ENCODE assay signal across 9 mouse cellular contexts in genomic region chr15:78318338-78319171, GRCm38 (mm10). TPM values are rescaled to one million over a fixed set of nuclear protein-coding genes. Genes with fewer than 3 reads are reported as not detected.
DNase-seq lines count a peak whose midpoint lies in the region; ATAC-seq and TF ChIP-seq lines count a peak whose summit lies in the region.
"Not testable (repeated sequence)": the region's sequence is repeated elsewhere in the genome, so short reads cannot be mapped to it uniquely, and the experiment has no call there.
"Had no signal": no experiment of that assay in that cellular context is flagged by ENCODE, and none has a peak within 500 bp of the region (broad histone marks: within the 10 kb centered on the region; RNA-seq: fewer than 3 reads in every experiment).

No protein-coding gene starts in this region.

- TF ChIP-seq CTCF in MEL (IDR thresholded peaks at IDR 0.05 in 2 of 3, conservative IDR thresholded peaks at IDR 0.05 in 1 of 3; ENCODE audit: control insufficient read depth in 1 of 3, insufficient read depth in 1 of 3, low read depth in 2 of 3, low read length in 3 of 3, poor library complexity in 1 of 3, severe bottlenecking in 1 of 3); hindbrain, postnatal 0 days (IDR thresholded peaks at IDR 0.05; ENCODE audit: low read depth); lung, postnatal 0 days (IDR thresholded peaks at IDR 0.05): not testable (repeated sequence)

- WGBS in embryonic facial prominence, embryonic 15.5 days, result 60% methylated on average over 2 of the region's 2 CpGs
- WGBS in heart, embryonic 11.5 days (ENCODE audit: insufficient replicate concordance), result 64% methylated on average over 2 of the region's 2 CpGs
- 89% methylated on average over 2 of the region's 2 CpGs for WGBS in hindbrain, postnatal 0 days
- 40% methylated on average over 2 of the region's 2 CpGs for WGBS in liver, embryonic 11.5 days
- 29% methylated on average over 2 of the region's 2 CpGs for WGBS in liver, embryonic 16.5 days (ENCODE audit: insufficient replicate concordance)
- WGBS in lung, postnatal 0 days, result 61% methylated on average over 2 of the region's 2 CpGs
- WGBS in stomach, embryonic 14.5 days, result 37% methylated on average over 2 of the region's 2 CpGs

- TF ChIP-seq EP300 in MEL (IDR thresholded peaks at IDR 0.05; ENCODE audit: low read depth in 1 of 2, low read length in 2 of 2), result peak in 1 of 2 experiments; percentile 86; a peak in 3 of 4 replicates
- not testable (repeated sequence) for TF ChIP-seq EP300 in lung, postnatal 0 days (IDR thresholded peaks at IDR 0.05)

- DNase-seq in MEL (ENCODE audit: low read depth, low spot score), result peak; percentile 54
- DNase-seq in hindbrain, postnatal 0 days (ENCODE audit: low spot score), result peak; percentile 18
- not testable (repeated sequence) for DNase-seq in liver, embryonic 11.5 days (ENCODE audit: low spot score); lung, postnatal 0 days (ENCODE audit: low spot score)

- not testable (repeated sequence) for H3K4me3 ChIP-seq in MEL (ENCODE audit: control insufficient read depth in 1 of 2, insufficient read depth in 1 of 2, low read depth in 2 of 2, low read length in 2 of 2); embryonic facial prominence, embryonic 15.5 days (replicated peaks); heart, embryonic 11.5 days (ENCODE audit: low read depth, low read length); hindbrain, postnatal 0 days (ENCODE audit: low read length); liver, embryonic 11.5 days (ENCODE audit: low read depth, low read length); liver, embryonic 16.5 days (ENCODE audit: low read depth, low read length); lung, postnatal 0 days (ENCODE audit: low read depth, low read length); stomach, embryonic 14.5 days (ENCODE audit: low read depth, low read length)

- H3K9ac ChIP-seq in MEL (ENCODE audit: control insufficient read depth, low read depth, low read length, poor library complexity, severe bottlenecking), result peak overlapping the region; percentile 6; the same call in 1 of the 2 replicates
- not testable (repeated sequence) for H3K9ac ChIP-seq in embryonic facial prominence, embryonic 15.5 days; heart, embryonic 11.5 days (ENCODE audit: low read depth, low read length); hindbrain, postnatal 0 days (replicated peaks; ENCODE audit: low read length); liver, embryonic 11.5 days (ENCODE audit: low read depth, low read length); liver, embryonic 16.5 days (ENCODE audit: low read depth, low read length); lung, postnatal 0 days (replicated peaks; ENCODE audit: low read depth); stomach, embryonic 14.5 days (replicated peaks; ENCODE audit: low read depth, low read length)

- not testable (repeated sequence) for H3K79me2 ChIP-seq in MEL (ENCODE audit: control insufficient read depth, insufficient read depth, low read length, poor library complexity)

- H3K27ac ChIP-seq in MEL (ENCODE audit: control insufficient read depth, low read depth, low read length), result peak overlapping the region; percentile 91
- H3K27ac ChIP-seq in embryonic facial prominence, embryonic 15.5 days (replicated peaks); hindbrain, postnatal 0 days; liver, embryonic 11.5 days (ENCODE audit: low read depth, low read length); liver, embryonic 16.5 days (ENCODE audit: low read length); lung, postnatal 0 days (ENCODE audit: low read length): not testable (repeated sequence)
- H3K27ac ChIP-seq in heart, embryonic 11.5 days (ENCODE audit: low read depth, low read length), result peak overlapping the region; percentile 50; the same call in 1 of the 2 replicates
- peak overlapping the region; percentile 52; the same call in 1 of the 2 replicates for H3K27ac ChIP-seq in stomach, embryonic 14.5 days (ENCODE audit: low read length)

- H3K36me3 ChIP-seq in MEL (ENCODE audit: control insufficient read depth in 1 of 2, insufficient read depth in 2 of 2, low read length in 2 of 2), result peaks cover 0 to 39% of the 10 kb centered on the region in 2 experiments; a peak in 2 of 4 replicates
- not testable (repeated sequence) for H3K36me3 ChIP-seq in embryonic facial prominence, embryonic 15.5 days; heart, embryonic 11.5 days (ENCODE audit: control insufficient read depth, insufficient read depth, low read length); hindbrain, postnatal 0 days (ENCODE audit: insufficient read depth, low read length); liver, embryonic 11.5 days (ENCODE audit: control insufficient read depth, insufficient read depth, low read length); liver, embryonic 16.5 days (ENCODE audit: control insufficient read depth, insufficient read depth); lung, postnatal 0 days (ENCODE audit: insufficient read depth, low read length); stomach, embryonic 14.5 days (ENCODE audit: control insufficient read depth, insufficient read depth, low read length)

- TF ChIP-seq POLR2A in MEL (IDR thresholded peaks at IDR 0.05; ENCODE audit: control insufficient read depth in 1 of 2, insufficient read depth in 1 of 2, low read depth in 1 of 2, low read length in 2 of 2, poor library complexity in 1 of 2), result not testable (repeated sequence)

- not testable (repeated sequence) for H3K27me3 ChIP-seq in MEL (ENCODE audit: control insufficient read depth in 1 of 2, insufficient read depth in 2 of 2, low read length in 2 of 2); embryonic facial prominence, embryonic 15.5 days; heart, embryonic 11.5 days (ENCODE audit: control insufficient read depth, insufficient read depth, low read length); hindbrain, postnatal 0 days (ENCODE audit: insufficient read depth, low read length); liver, embryonic 11.5 days (replicated peaks; ENCODE audit: control insufficient read depth, insufficient read depth, low read length); liver, embryonic 16.5 days (ENCODE audit: control insufficient read depth, insufficient read depth, low read depth, low read length); lung, postnatal 0 days (replicated peaks; ENCODE audit: insufficient read depth, low read length); stomach, embryonic 14.5 days (ENCODE audit: control insufficient read depth, insufficient read depth, low read length)

- H3K9me3 ChIP-seq in MEL (replicated peaks; ENCODE audit: insufficient read depth, low read length); embryonic facial prominence, embryonic 15.5 days (replicated peaks); heart, embryonic 11.5 days (replicated peaks; ENCODE audit: control insufficient read depth, low read length); hindbrain, postnatal 0 days (ENCODE audit: low read length); liver, embryonic 11.5 days (ENCODE audit: control insufficient read depth, low read length); liver, embryonic 16.5 days (replicated peaks; ENCODE audit: control insufficient read depth, low read length); lung, postnatal 0 days (ENCODE audit: low read length); stomach, embryonic 14.5 days (ENCODE audit: control insufficient read depth, low read depth, low read length): not testable (repeated sequence)

- 0 out of 2 replicates have a peak, but pooled peaks have one; percentile 47 for ATAC-seq in embryonic facial prominence, embryonic 15.5 days (ENCODE audit: insufficient number of reproducible peaks, low FRiP score, low TSS enrichment, low read depth)
- ATAC-seq in heart, embryonic 11.5 days (replicated peaks; ENCODE audit: insufficient number of reproducible peaks, low FRiP score, low TSS enrichment), result peak; percentile 73
- not testable (repeated sequence) for ATAC-seq in hindbrain, postnatal 0 days; stomach, embryonic 14.5 days (ENCODE audit: insufficient number of reproducible peaks, insufficient read depth, low FRiP score, low read depth)
- ATAC-seq in liver, embryonic 11.5 days (replicated peaks; ENCODE audit: low FRiP score), result peak; percentile 75
- ATAC-seq in liver, embryonic 16.5 days (ENCODE audit: low read depth), result peak; percentile 78
- ATAC-seq in lung, postnatal 0 days, result peak; percentile 22; the same call in 1 of the 2 replicates

- not testable (repeated sequence) for TF ChIP-seq RAD21 in MEL (IDR thresholded peaks at IDR 0.05; ENCODE audit: low read depth, low read length)

- peaks cover 4 to 65% of the 10 kb centered on the region in 2 experiments; a peak in 3 of 4 replicates for H3K4me1 ChIP-seq in MEL (ENCODE audit: control insufficient read depth in 1 of 2, insufficient read depth in 2 of 2, low read length in 2 of 2)
- not testable (repeated sequence) for H3K4me1 ChIP-seq in embryonic facial prominence, embryonic 15.5 days; heart, embryonic 11.5 days (ENCODE audit: control insufficient read depth, insufficient read depth, low read length); hindbrain, postnatal 0 days (ENCODE audit: insufficient read depth, low read length); liver, embryonic 11.5 days (replicated peaks; ENCODE audit: control insufficient read depth, insufficient read depth, low read length); liver, embryonic 16.5 days (ENCODE audit: control insufficient read depth, low read depth, low read length); lung, postnatal 0 days (ENCODE audit: insufficient read depth, low read depth, low read length); stomach, embryonic 14.5 days (ENCODE audit: control insufficient read depth, insufficient read depth, low read length)

- H3K4me2 ChIP-seq in embryonic facial prominence, embryonic 15.5 days (replicated peaks); heart, embryonic 11.5 days; hindbrain, postnatal 0 days (ENCODE audit: low read depth, low read length); liver, embryonic 11.5 days; liver, embryonic 16.5 days (ENCODE audit: low read depth, low read length); lung, postnatal 0 days (replicated peaks; ENCODE audit: low read depth, low read length); stomach, embryonic 14.5 days (replicated peaks; ENCODE audit: low read depth, low read length): not testable (repeated sequence)

RNA-seq across cellular contexts. Expression of gene Csf2rb, which starts 7.0 kb away (rescaled TPM):
- total RNA-seq in MEL (2012; rRNA removed), result 2.4 and 3.2 TPM in 2 replicates
- 10 to 100 TPM in 1 of 2 experiments, not detected in 1; 10.1 TPM for polyA plus RNA-seq in MEL (2012; ENCODE audit: insufficient read depth in 1 of 2, insufficient read length in 2 of 2, low read depth in 1 of 2, low replicate concordance in 2 of 2, missing spikeins in 1 of 2)
- polyA plus RNA-seq in embryonic facial prominence, embryonic 15.5 days (2015; fragmentation: Nextera tagmentation; extraction: Ambion mirVana), result 6.4 and 6.9 TPM in 2 replicates
- 6.5 and 6.6 TPM in 2 replicates for polyA plus RNA-seq in heart, embryonic 11.5 days (2014; fragmentation: Nextera tagmentation; extraction: Ambion mirVana)
- 1.3 and 1.8 TPM in 2 replicates for total RNA-seq in hindbrain, postnatal 0 days (2014; rRNA removed)
- 0.75 and 0.87 TPM in 2 replicates for polyA plus RNA-seq in hindbrain, postnatal 0 days (2015; fragmentation: Nextera tagmentation; extraction: Ambion mirVana)
- 7.7 and 9.5 TPM in 2 replicates for polyA plus RNA-seq in liver, embryonic 11.5 days (2014; fragmentation: Nextera tagmentation; extraction: Ambion mirVana)
- polyA plus RNA-seq in liver, embryonic 16.5 days (2015; fragmentation: Nextera tagmentation; extraction: Ambion mirVana), result 5.7 and 7.1 TPM in 2 replicates
- 7.8 and 8.7 TPM in 2 replicates for polyA plus RNA-seq in lung, postnatal 0 days (2015; fragmentation: Nextera tagmentation; extraction: Ambion mirVana)
- 1.6 and 2.3 TPM in 2 replicates for polyA plus RNA-seq in stomach, embryonic 14.5 days (2014; fragmentation: Nextera tagmentation; extraction: Ambion mirVana)

RNA-seq across cellular contexts. Expression of gene Csf2rb2, which starts 13.0 kb away (rescaled TPM):
- total RNA-seq in MEL (2012; rRNA removed), result 0.33 and 0.54 TPM in 2 replicates
- 1 to 10 TPM in 1 of 2 experiments, not detected in 1; 1.8 TPM for polyA plus RNA-seq in MEL (2012; ENCODE audit: insufficient read depth in 1 of 2, insufficient read length in 2 of 2, low read depth in 1 of 2, low replicate concordance in 2 of 2, missing spikeins in 1 of 2)
- 1.2 and 1.5 TPM in 2 replicates for polyA plus RNA-seq in embryonic facial prominence, embryonic 15.5 days (2015; fragmentation: Nextera tagmentation; extraction: Ambion mirVana)
- 0.80 and 1.00 TPM in 2 replicates for polyA plus RNA-seq in heart, embryonic 11.5 days (2014; fragmentation: Nextera tagmentation; extraction: Ambion mirVana)
- total RNA-seq in hindbrain, postnatal 0 days (2014; rRNA removed), result 0.07 and 0.10 TPM in 2 replicates
- 0.18 and 0.21 TPM in 2 replicates for polyA plus RNA-seq in hindbrain, postnatal 0 days (2015; fragmentation: Nextera tagmentation; extraction: Ambion mirVana)
- 1.5 and 1.8 TPM in 2 replicates for polyA plus RNA-seq in liver, embryonic 11.5 days (2014; fragmentation: Nextera tagmentation; extraction: Ambion mirVana)
- polyA plus RNA-seq in liver, embryonic 16.5 days (2015; fragmentation: Nextera tagmentation; extraction: Ambion mirVana), result 1.3 and 1.9 TPM in 2 replicates
- polyA plus RNA-seq in lung, postnatal 0 days (2015; fragmentation: Nextera tagmentation; extraction: Ambion mirVana), result 0.84 and 0.95 TPM in 2 replicates
- polyA plus RNA-seq in stomach, embryonic 14.5 days (2014; fragmentation: Nextera tagmentation; extraction: Ambion mirVana), result 0.19 and 0.42 TPM in 2 replicates
- polyA plus RNA-seq: activated CD4-positive, CD25-positive, alpha-beta regulatory T cell, adult 4 months had no signal
